Mouse (Mus musculus) liver, embryonic 15.5 days (tissue): ENCODE results near the gene Spata13. TPM values are rescaled to one million over a fixed set of nuclear protein-coding genes. Genes with fewer than 3 reads are reported as not detected.

Experiments used
- ATAC-seq: fragments of 200-750 bp; cut with Nextera tagmentation; 2 replicates; pipeline ENCODE4 v1.8.0; 2017; ENCODE audit warnings: moderate number of reproducible peaks, mild to moderate bottlenecking, moderate library complexity; ENCODE audit not compliant: insufficient read depth
- H3K27ac ChIP-seq: fragments of 300-500 bp; sonication (generic); replicated peaks from 2 replicates; pipeline ENCODE4 v1.5.1; 2015; ENCODE audit warnings: mild to moderate bottlenecking, inconsistent platforms
- H3K27me3 ChIP-seq: fragments of 300-500 bp; sonication (generic); 2 replicates; pipeline ENCODE4 v1.6.1; 2015; ENCODE audit warnings: mild to moderate bottlenecking, inconsistent platforms
- H3K36me3 ChIP-seq: fragments of 300-500 bp; sonication (generic); replicated peaks from 2 replicates; pipeline ENCODE4 v1.6.1; 2015; ENCODE audit warnings: moderate library complexity, mild to moderate bottlenecking, inconsistent platforms
- H3K4me1 ChIP-seq: fragments of 300-500 bp; sonication (generic); replicated peaks from 2 replicates; pipeline ENCODE4 v1.6.1; 2015; ENCODE audit warnings: inconsistent platforms
- H3K4me2 ChIP-seq: fragments of 300-500 bp; sonication (generic); 2 replicates; pipeline ENCODE4 v1.6.1; 2015; ENCODE audit warnings: moderate library complexity, mild to moderate bottlenecking, inconsistent platforms
- H3K4me3 ChIP-seq: fragments of 300-500 bp; sonication (generic); replicated peaks from 2 replicates; pipeline ENCODE4 v1.5.1; 2015; ENCODE audit warnings: mild to moderate bottlenecking, inconsistent platforms
- H3K9ac ChIP-seq: fragments of 300-500 bp; sonication (generic); 2 replicates; pipeline ENCODE4 v1.6.1; 2015; ENCODE audit warnings: moderate library complexity, mild to moderate bottlenecking, inconsistent platforms
- H3K9me3 ChIP-seq: fragments of 300-500 bp; sonication (generic); replicated peaks from 2 replicates; pipeline ENCODE4 v1.6.1; 2016; ENCODE audit warnings: inconsistent platforms
- WGBS: fragments of 180-500 bp; shearing (Covaris S2); methylation state at CpG from one replicate; pipeline ENCODE4 v1.1.7; 2015; ENCODE audit warnings: mixed read lengths; ENCODE audit not compliant: insufficient replicate concordance; 5-methylcytosine and 5-hydroxymethylcytosine counted together
- polyA plus RNA-seq: library from polyadenylated mRNA; unstranded; fragments of >200 nt; fragmentation: Nextera tagmentation; extraction: Ambion mirVana; gene quantifications from 2 replicates; pipeline ENCODE4 v1.2.1, GENCODE M21; 2015

Spata13 gene
- polyA plus RNA-seq, 1 experiment from 2014 or later, result 18.2 TPM

- H3K9me3 ChIP-seq, result no peaks in the 10 kb centered on the region
- H3K4me3 ChIP-seq, result no peak overlapping the region
- peaks cover 27% of the 10 kb centered on the region for H3K4me1 ChIP-seq
- no peaks in the 10 kb centered on the region for H3K36me3 ChIP-seq
- H3K27ac ChIP-seq, result no peak overlapping the region
- peaks cover 6% of the 10 kb centered on the region for H3K27me3 ChIP-seq
- H3K4me2 ChIP-seq, result no peak overlapping the region
- WGBS, result 43% methylated on average over 7 of the region's 7 CpGs
- no peak for ATAC-seq
- no peak overlapping the region for H3K9ac ChIP-seq
Observed at GRCm38 (mm10) chr14:60782121-60782656, 148.4 kb downstream of the Spata13 start.

- peak overlapping the region; percentile 41 for H3K4me2 ChIP-seq
- H3K9me3 ChIP-seq, result no peaks in the 10 kb centered on the region
- ATAC-seq, result no peak
- H3K27me3 ChIP-seq, result peaks cover 6% of the 10 kb centered on the region
- no peak overlapping the region for H3K9ac ChIP-seq
- WGBS, result 18% methylated on average over 8 of the region's 8 CpGs
- H3K36me3 ChIP-seq, result no peaks in the 10 kb centered on the region
- H3K4me3 ChIP-seq, result no peak overlapping the region
- H3K27ac ChIP-seq, result no peak overlapping the region
- H3K4me1 ChIP-seq, result peaks cover 21% of the 10 kb centered on the region
Observed at GRCm38 (mm10) chr14:60783196-60783595, 149.4 kb downstream of the Spata13 start.

- H3K9ac ChIP-seq, result peak within 1 kb of the TSS; percentile 76
- peaks cover 21% of the 10 kb centered on the region for H3K4me1 ChIP-seq
- H3K4me2 ChIP-seq, result peak within 1 kb of the TSS; percentile 76
- H3K27ac ChIP-seq, result 0 out of 2 replicates have a peak within 1 kb of the TSS, but pooled peaks have one; percentile 16
- WGBS, result under 1% methylated on average over 61 of the region's 61 CpGs
- H3K9me3 ChIP-seq, result no peaks in the 10 kb centered on the region
- H3K4me3 ChIP-seq, result peak within 1 kb of the TSS; percentile 87
- ATAC-seq, result peak; percentile 81
- H3K27me3 ChIP-seq, result peaks cover 6% of the 10 kb centered on the region
- 0 out of 2 replicates have a peak, but pooled peaks cover 3% of the 10 kb centered on the region for H3K36me3 ChIP-seq
Observed at GRCm38 (mm10) chr14:60784427-60785315, 150.9 kb downstream of the Spata13 start, which contains the start of gene Mipep. Mipep (plus strand) TSS chr14:60784573.

GRCm38 (mm10) chr14:60790103-60790502 lies 156.3 kb downstream of the Spata13 start:
- ATAC-seq, result no peak

GRCm38 (mm10) chr14:60796600-60797322 lies 163.0 kb downstream of the Spata13 start:
- Histone ChIP-seq H3K36me3 (peaks cover 14% of the 10 kb centered on the region), H3K27me3 (no peaks in the 10 kb centered on the region), H3K9me3 (no peaks in the 10 kb centered on the region), H3K4me2 (no peak overlapping the region), H3K27ac (no peak overlapping the region), H3K4me3 (no peak overlapping the region), H3K4me1 (no peaks in the 10 kb centered on the region; the same call in 1 of the 2 replicates), H3K9ac (no peak overlapping the region)
- peak; percentile 44 for ATAC-seq
- 68% methylated on average over 4 of the region's 4 CpGs for WGBS

More at GRCm38 (mm10) chr14:60790103-60790502, 156.3 kb downstream of the Spata13 start:
- 38% methylated on average over 3 of the region's 3 CpGs for WGBS
- H3K27me3 ChIP-seq, result no peaks in the 10 kb centered on the region
- no peak overlapping the region for H3K27ac ChIP-seq
- H3K4me2 ChIP-seq, result no peak overlapping the region
- no peaks in the 10 kb centered on the region for H3K9me3 ChIP-seq
- H3K4me1 ChIP-seq, result peaks cover 6% of the 10 kb centered on the region
- H3K36me3 ChIP-seq, result peaks cover 24% of the 10 kb centered on the region
- no peak overlapping the region for H3K9ac ChIP-seq
- no peak overlapping the region for H3K4me3 ChIP-seq

- Histone ChIP-seq H3K9ac (no peak overlapping the region), H3K4me3 (no peak overlapping the region), H3K27me3 (no peaks in the 10 kb centered on the region), H3K27ac (no peak overlapping the region), H3K9me3 (no peaks in the 10 kb centered on the region), H3K4me2 (no peak overlapping the region), H3K36me3 (peaks cover 9% of the 10 kb centered on the region; the same call in 1 of the 2 replicates), H3K4me1 (no peaks in the 10 kb centered on the region; the same call in 1 of the 2 replicates)
- 60% methylated on average over 5 of the region's 5 CpGs for WGBS
- ATAC-seq, result no peak
Observed at GRCm38 (mm10) chr14:60797596-60797995, 163.8 kb downstream of the Spata13 start.

GRCm38 (mm10) chr14:60798721-60799120 lies 164.9 kb downstream of the Spata13 start:
- Histone ChIP-seq H3K36me3 (peaks cover 11% of the 10 kb centered on the region; the same call in 1 of the 2 replicates), H3K9me3 (no peaks in the 10 kb centered on the region), H3K27ac (no peak overlapping the region), H3K4me3 (no peak overlapping the region), H3K27me3 (no peaks in the 10 kb centered on the region), H3K9ac (no peak overlapping the region), H3K4me2 (no peak overlapping the region), H3K4me1 (no peaks in the 10 kb centered on the region; the same call in 1 of the 2 replicates)
- no peak for ATAC-seq
- 87% methylated on average over 4 of the region's 4 CpGs for WGBS

GRCm38 (mm10) chr14:60799762-60800728 lies 166.2 kb downstream of the Spata13 start:
- Histone ChIP-seq H3K9me3 (no peaks in the 10 kb centered on the region), H3K36me3 (peaks cover 11% of the 10 kb centered on the region; the same call in 1 of the 2 replicates), H3K9ac (no peak overlapping the region), H3K4me1 (no peaks in the 10 kb centered on the region; the same call in 1 of the 2 replicates), H3K27ac (no peak overlapping the region), H3K4me2 (no peak overlapping the region), H3K27me3 (no peaks in the 10 kb centered on the region), H3K4me3 (no peak overlapping the region)
- 44% methylated on average over 9 of the region's 9 CpGs for WGBS
- no peak for ATAC-seq

GRCm38 (mm10) chr14:60802026-60802425 lies 168.2 kb downstream of the Spata13 start:
- H3K27ac ChIP-seq, result no peak overlapping the region
- H3K9ac ChIP-seq, result no peak overlapping the region
- H3K4me2 ChIP-seq, result no peak overlapping the region
- no peak overlapping the region for H3K4me3 ChIP-seq
- no peaks in the 10 kb centered on the region; the same call in none of the 2 replicates for H3K4me1 ChIP-seq
- no peaks in the 10 kb centered on the region for H3K27me3 ChIP-seq
- 82% methylated on average over 13 of the region's 13 CpGs for WGBS
- no peaks in the 10 kb centered on the region for H3K9me3 ChIP-seq
- ATAC-seq, result no peak
- peaks cover 8% of the 10 kb centered on the region; the same call in 1 of the 2 replicates for H3K36me3 ChIP-seq

GRCm38 (mm10) chr14:60804978-60805377 lies 171.2 kb downstream of the Spata13 start:
- no peak for ATAC-seq
- 83% methylated on average over 9 of the region's 9 CpGs for WGBS
- no peak overlapping the region for H3K4me2 ChIP-seq
- H3K9ac ChIP-seq, result no peak overlapping the region
- H3K4me3 ChIP-seq, result no peak overlapping the region
- H3K27me3 ChIP-seq, result no peaks in the 10 kb centered on the region
- peaks cover 4% of the 10 kb centered on the region; the same call in 1 of the 2 replicates for H3K36me3 ChIP-seq
- H3K4me1 ChIP-seq, result no peaks in the 10 kb centered on the region; the same call in 1 of the 2 replicates
- no peaks in the 10 kb centered on the region for H3K9me3 ChIP-seq
- H3K27ac ChIP-seq, result no peak overlapping the region
